Mouse (Mus musculus): ENCODE results near the gene Tnks1bp1. TPM values are rescaled to one million over a fixed set of nuclear protein-coding genes. Genes with fewer than 3 reads are reported as not detected.

Gene Tnks1bp1
- polyA plus RNA-seq, 1 experiment from 2014 or later = 13.3 TPM

GRCm38 (mm10) chr2:85060591-85061060 lies 12.8 kb downstream of the Tnks1bp1 start:
- H3K9me3 ChIP-seq (ENCODE audit: control insufficient read depth, low read depth, low read length) = no peaks in the 10 kb centered on the region
- no peaks in the 10 kb centered on the region for H3K27me3 ChIP-seq (ENCODE audit: control insufficient read depth, insufficient read depth, low read length)
- H3K36me3 ChIP-seq (ENCODE audit: control insufficient read depth, insufficient read depth, low read length) = peaks cover 57% of the 10 kb centered on the region
- WGBS = 8% methylated on average over 11 of the region's 11 CpGs
- H3K4me1 ChIP-seq (ENCODE audit: control insufficient read depth, insufficient read depth, low read length) = peaks cover 15% of the 10 kb centered on the region
- H3K27ac ChIP-seq (ENCODE audit: low read length) = peak overlapping the region; percentile 78; the same call in 1 of the 2 replicates
- peak overlapping the region; percentile 30 for H3K4me3 ChIP-seq (ENCODE audit: low read depth, low read length)
- peak; percentile 91 for ATAC-seq (ENCODE audit: insufficient number of reproducible peaks, insufficient read depth, low FRiP score, low read depth)
- H3K9ac ChIP-seq (replicated peaks; ENCODE audit: low read depth, low read length) = peak overlapping the region; percentile 53; the same call in 1 of the 2 replicates
- peak overlapping the region; percentile 62 for H3K4me2 ChIP-seq (replicated peaks; ENCODE audit: low read depth, low read length)

- Histone ChIP-seq H3K36me3 (ENCODE audit: control insufficient read depth, insufficient read depth, low read length) (peaks cover 57% of the 10 kb centered on the region), H3K9me3 (ENCODE audit: control insufficient read depth, low read depth, low read length) (no peaks in the 10 kb centered on the region), H3K9ac (replicated peaks; ENCODE audit: low read depth, low read length) (peak overlapping the region; percentile 53; the same call in 1 of the 2 replicates), H3K4me2 (replicated peaks; ENCODE audit: low read depth, low read length) (peak overlapping the region; percentile 62), H3K27me3 (ENCODE audit: control insufficient read depth, insufficient read depth, low read length) (no peaks in the 10 kb centered on the region), H3K4me3 (ENCODE audit: low read depth, low read length) (peak overlapping the region; percentile 30), H3K27ac (ENCODE audit: low read length) (peak overlapping the region; percentile 78; the same call in 1 of the 2 replicates), H3K4me1 (ENCODE audit: control insufficient read depth, insufficient read depth, low read length) (peaks cover 15% of the 10 kb centered on the region)
- WGBS = 17% methylated on average over 10 of the region's 10 CpGs
- ATAC-seq (ENCODE audit: insufficient number of reproducible peaks, insufficient read depth, low FRiP score, low read depth) = peak; percentile 51
Observed at GRCm38 (mm10) chr2:85061107-85061541, 13.3 kb downstream of the Tnks1bp1 start.

GRCm38 (mm10) chr2:85065141-85065875 lies 17.5 kb downstream of the Tnks1bp1 start:
- WGBS = 70% methylated on average over 12 of the region's 12 CpGs

GRCm38 (mm10) chr2:85066937-85067336 lies 19.1 kb downstream of the Tnks1bp1 start:
- 93% methylated on average over 5 of the region's 5 CpGs for WGBS
- H3K27me3 ChIP-seq (ENCODE audit: control insufficient read depth, insufficient read depth, low read length) = no peaks in the 10 kb centered on the region
- no peaks in the 10 kb centered on the region for H3K9me3 ChIP-seq (ENCODE audit: control insufficient read depth, low read depth, low read length)
- peaks cover 46% of the 10 kb centered on the region for H3K36me3 ChIP-seq (ENCODE audit: control insufficient read depth, insufficient read depth, low read length)
- H3K4me3 ChIP-seq (ENCODE audit: low read depth, low read length) = no peak overlapping the region
- no peak for ATAC-seq (ENCODE audit: insufficient number of reproducible peaks, insufficient read depth, low FRiP score, low read depth)
- H3K4me1 ChIP-seq (ENCODE audit: control insufficient read depth, insufficient read depth, low read length) = peaks cover 10% of the 10 kb centered on the region
- H3K9ac ChIP-seq (replicated peaks; ENCODE audit: low read depth, low read length) = no peak overlapping the region
- H3K27ac ChIP-seq (ENCODE audit: low read length) = no peak overlapping the region
- no peak overlapping the region for H3K4me2 ChIP-seq (replicated peaks; ENCODE audit: low read depth, low read length)

More at GRCm38 (mm10) chr2:85065141-85065875, 17.5 kb downstream of the Tnks1bp1 start:
- ATAC-seq (ENCODE audit: insufficient number of reproducible peaks, insufficient read depth, low FRiP score, low read depth) = no peak
- H3K9me3 ChIP-seq (ENCODE audit: control insufficient read depth, low read depth, low read length) = no peaks in the 10 kb centered on the region
- no peak overlapping the region for H3K4me2 ChIP-seq (replicated peaks; ENCODE audit: low read depth, low read length)
- no peaks in the 10 kb centered on the region for H3K27me3 ChIP-seq (ENCODE audit: control insufficient read depth, insufficient read depth, low read length)
- H3K9ac ChIP-seq (replicated peaks; ENCODE audit: low read depth, low read length) = no peak overlapping the region
- no peak overlapping the region for H3K4me3 ChIP-seq (ENCODE audit: low read depth, low read length)
- no peak overlapping the region for H3K27ac ChIP-seq (ENCODE audit: low read length)
- peaks cover 20% of the 10 kb centered on the region for H3K4me1 ChIP-seq (ENCODE audit: control insufficient read depth, insufficient read depth, low read length)
- peaks cover 35% of the 10 kb centered on the region for H3K36me3 ChIP-seq (ENCODE audit: control insufficient read depth, insufficient read depth, low read length)

- no peak overlapping the region; the same call in 1 of the 2 replicates for H3K9ac ChIP-seq (replicated peaks; ENCODE audit: low read depth, low read length)
- H3K4me2 ChIP-seq (replicated peaks; ENCODE audit: low read depth, low read length) = no peak overlapping the region
- peak; percentile 21; the same call in 1 of the 2 replicates for ATAC-seq (ENCODE audit: insufficient number of reproducible peaks, insufficient read depth, low FRiP score, low read depth)
- H3K9me3 ChIP-seq (ENCODE audit: control insufficient read depth, low read depth, low read length) = no peaks in the 10 kb centered on the region
- peaks cover 43% of the 10 kb centered on the region for H3K36me3 ChIP-seq (ENCODE audit: control insufficient read depth, insufficient read depth, low read length)
- no peak overlapping the region for H3K4me3 ChIP-seq (ENCODE audit: low read depth, low read length)
- H3K27ac ChIP-seq (ENCODE audit: low read length) = no peak overlapping the region
- peaks cover 10% of the 10 kb centered on the region for H3K4me1 ChIP-seq (ENCODE audit: control insufficient read depth, insufficient read depth, low read length)
- WGBS = 53% methylated on average over 10 of the region's 10 CpGs
- no peaks in the 10 kb centered on the region for H3K27me3 ChIP-seq (ENCODE audit: control insufficient read depth, insufficient read depth, low read length)
Observed at GRCm38 (mm10) chr2:85067903-85068625, 20.2 kb downstream of the Tnks1bp1 start.

GRCm38 (mm10) chr2:85068626-85069025 lies 20.8 kb downstream of the Tnks1bp1 start:
- H3K36me3 ChIP-seq (ENCODE audit: control insufficient read depth, insufficient read depth, low read length) = peaks cover 37% of the 10 kb centered on the region
- no peak overlapping the region for H3K4me2 ChIP-seq (replicated peaks; ENCODE audit: low read depth, low read length)
- no peak overlapping the region for H3K27ac ChIP-seq (ENCODE audit: low read length)
- H3K9me3 ChIP-seq (ENCODE audit: control insufficient read depth, low read depth, low read length) = no peaks in the 10 kb centered on the region
- WGBS = 70% methylated on average over 2 of the region's 2 CpGs
- H3K4me1 ChIP-seq (ENCODE audit: control insufficient read depth, insufficient read depth, low read length) = peaks cover 10% of the 10 kb centered on the region
- ATAC-seq (ENCODE audit: insufficient number of reproducible peaks, insufficient read depth, low FRiP score, low read depth) = no peak
- H3K9ac ChIP-seq (replicated peaks; ENCODE audit: low read depth, low read length) = no peak overlapping the region
- no peaks in the 10 kb centered on the region for H3K27me3 ChIP-seq (ENCODE audit: control insufficient read depth, insufficient read depth, low read length)
- no peak overlapping the region for H3K4me3 ChIP-seq (ENCODE audit: low read depth, low read length)

- H3K36me3 ChIP-seq (ENCODE audit: control insufficient read depth, insufficient read depth, low read length) = peaks cover 26% of the 10 kb centered on the region
- no peak overlapping the region for H3K9ac ChIP-seq (replicated peaks; ENCODE audit: low read depth, low read length)
- H3K4me2 ChIP-seq (replicated peaks; ENCODE audit: low read depth, low read length) = no peak overlapping the region
- no peak overlapping the region for H3K27ac ChIP-seq (ENCODE audit: low read length)
- no peaks in the 10 kb centered on the region for H3K27me3 ChIP-seq (ENCODE audit: control insufficient read depth, insufficient read depth, low read length)
- H3K4me1 ChIP-seq (ENCODE audit: control insufficient read depth, insufficient read depth, low read length) = peaks cover 10% of the 10 kb centered on the region
- no peaks in the 10 kb centered on the region for H3K9me3 ChIP-seq (ENCODE audit: control insufficient read depth, low read depth, low read length)
- no peak overlapping the region for H3K4me3 ChIP-seq (ENCODE audit: low read depth, low read length)
- whole genome bisulfite sequencing = 69% methylated on average over 15 of the region's 15 CpGs
- ATAC-seq (ENCODE audit: insufficient number of reproducible peaks, insufficient read depth, low FRiP score, low read depth) = no peak
Observed at GRCm38 (mm10) chr2:85070086-85070485, 22.3 kb downstream of the Tnks1bp1 start.

GRCm38 (mm10) chr2:85071921-85072320 lies 24.1 kb downstream of the Tnks1bp1 start:
- H3K4me2 ChIP-seq (replicated peaks; ENCODE audit: low read depth, low read length) = no peak overlapping the region
- no peak overlapping the region for H3K4me3 ChIP-seq (ENCODE audit: low read depth, low read length)
- peaks cover 23% of the 10 kb centered on the region for H3K36me3 ChIP-seq (ENCODE audit: control insufficient read depth, insufficient read depth, low read length)
- ATAC-seq (ENCODE audit: insufficient number of reproducible peaks, insufficient read depth, low FRiP score, low read depth) = no peak
- H3K9ac ChIP-seq (replicated peaks; ENCODE audit: low read depth, low read length) = no peak overlapping the region
- no peaks in the 10 kb centered on the region for H3K9me3 ChIP-seq (ENCODE audit: control insufficient read depth, low read depth, low read length)
- H3K27me3 ChIP-seq (ENCODE audit: control insufficient read depth, insufficient read depth, low read length) = no peaks in the 10 kb centered on the region
- WGBS = 70% methylated on average over 5 of the region's 5 CpGs
- no peak overlapping the region for H3K27ac ChIP-seq (ENCODE audit: low read length)
- peaks cover 10% of the 10 kb centered on the region for H3K4me1 ChIP-seq (ENCODE audit: control insufficient read depth, insufficient read depth, low read length)
